Mouse (Mus musculus): ENCODE measurements around the gene Spry1.
"Not testable (repeated sequence)": the region's sequence is repeated elsewhere in the genome, so short reads cannot be mapped to it uniquely, and the experiment has no call there.

Spry1 gene

DNA sequence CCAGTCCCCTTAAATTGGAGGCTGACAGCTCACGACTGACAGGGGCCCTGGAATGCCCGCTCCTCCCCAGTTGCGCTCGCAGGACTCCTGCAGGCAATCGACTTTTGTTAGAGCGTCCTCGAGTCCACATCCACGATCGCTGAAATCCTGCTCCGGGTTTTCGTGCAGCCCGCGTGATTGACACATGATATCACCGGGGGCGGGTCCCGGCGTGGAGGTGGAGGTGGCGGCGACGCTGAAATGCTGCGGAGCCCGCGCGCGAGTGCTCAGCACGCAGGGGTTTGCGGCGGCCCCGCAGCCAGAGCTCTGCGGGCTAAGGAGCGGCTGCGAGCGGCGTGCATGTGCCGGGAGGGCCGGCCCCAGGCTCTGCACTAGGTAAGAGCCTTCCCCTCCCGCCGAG, at the start of gene Spry1:
Gene Spry1 (plus strand): TSS at position 258 of the 400 bp plus-strand sequence.
- peak; percentile 96 for DNase-seq (ENCODE audit: low spot score)

DNA sequence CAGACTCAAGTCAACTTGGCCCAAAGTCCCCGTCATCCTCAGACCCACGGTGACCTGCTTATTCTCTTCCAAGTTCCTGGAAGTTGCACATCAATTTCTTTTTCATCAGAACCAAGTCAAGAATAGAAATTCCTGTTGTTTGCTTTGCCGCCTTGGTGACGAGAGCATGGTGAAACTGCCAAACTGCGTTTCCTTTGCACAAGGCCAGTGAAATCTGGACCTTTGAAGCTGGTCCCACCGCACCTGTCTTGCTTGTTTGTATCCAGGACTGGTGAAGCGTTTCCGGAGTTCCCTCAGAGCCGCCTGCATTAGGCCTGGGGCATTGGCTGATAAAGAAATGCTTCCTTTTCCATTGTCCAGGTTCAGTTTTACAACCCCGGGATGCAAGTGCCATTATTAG, 44.0 kb upstream of the Spry1 start:
- DNase-seq (ENCODE audit: low spot score) = no peak

DNA sequence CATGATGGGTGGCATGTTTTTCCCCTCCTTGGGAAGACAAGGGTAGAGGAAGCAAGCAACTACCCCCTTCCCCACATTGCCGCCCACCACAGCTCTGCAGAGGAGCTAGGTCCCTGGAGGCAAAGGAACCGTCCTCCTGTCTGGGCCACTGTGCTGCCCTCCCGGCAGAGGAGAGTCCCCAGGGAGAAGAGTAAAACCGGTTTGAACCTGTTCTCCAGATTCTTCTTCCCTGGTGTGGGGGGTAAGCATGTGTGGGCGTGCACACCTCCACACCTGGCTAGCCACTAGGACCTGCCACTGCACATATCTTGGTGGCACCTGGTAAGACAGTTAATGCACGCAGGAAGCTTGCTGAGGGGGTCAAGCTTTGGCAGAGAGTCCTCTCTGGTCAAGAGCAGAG, 43.2 kb upstream of the Spry1 start:
- DNase-seq (ENCODE audit: low spot score) = no peak

DNA sequence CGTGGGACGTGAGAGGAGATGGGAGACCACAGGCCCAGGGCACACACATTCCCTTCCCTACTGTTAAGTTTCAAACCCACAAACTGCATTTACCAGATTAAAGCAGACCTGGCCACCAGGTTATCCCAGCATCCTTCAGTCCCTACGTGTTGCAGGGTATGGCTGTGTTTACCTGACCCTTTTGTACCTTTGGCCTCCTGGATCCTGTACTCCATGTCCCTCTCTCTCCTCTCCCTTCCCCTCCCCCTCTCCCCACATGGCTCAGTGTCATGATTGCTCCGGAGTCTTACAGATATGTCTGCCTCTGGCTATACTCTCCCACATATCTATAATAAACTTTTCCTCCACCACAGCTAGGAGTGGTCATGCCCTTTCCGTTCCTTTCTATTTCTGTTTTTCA, 42.5 kb upstream of the Spry1 start:
- no peak for DNase-seq (ENCODE audit: low spot score)

DNA sequence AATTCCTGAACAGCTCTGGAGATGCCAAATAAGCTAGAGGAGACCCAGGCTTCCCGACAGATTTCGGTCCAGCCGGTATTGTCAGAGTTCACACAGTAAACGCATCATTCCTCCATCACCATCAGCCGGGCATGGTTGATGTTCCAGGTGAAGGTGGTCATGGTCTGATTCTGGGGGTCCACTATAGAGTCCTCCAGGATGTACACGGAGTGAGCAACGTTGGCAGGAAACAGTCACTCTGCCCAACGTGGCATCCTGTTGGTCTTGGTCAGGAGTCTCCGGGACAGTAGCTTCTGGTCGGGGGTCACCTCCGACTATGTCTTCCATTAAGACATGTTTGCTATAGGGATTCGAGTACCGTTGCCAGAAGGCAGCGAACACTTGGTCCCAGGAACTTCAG, 40.1 kb upstream of the Spry1 start:
- DNase-seq (ENCODE audit: low spot score) = not testable (repeated sequence)

DNA sequence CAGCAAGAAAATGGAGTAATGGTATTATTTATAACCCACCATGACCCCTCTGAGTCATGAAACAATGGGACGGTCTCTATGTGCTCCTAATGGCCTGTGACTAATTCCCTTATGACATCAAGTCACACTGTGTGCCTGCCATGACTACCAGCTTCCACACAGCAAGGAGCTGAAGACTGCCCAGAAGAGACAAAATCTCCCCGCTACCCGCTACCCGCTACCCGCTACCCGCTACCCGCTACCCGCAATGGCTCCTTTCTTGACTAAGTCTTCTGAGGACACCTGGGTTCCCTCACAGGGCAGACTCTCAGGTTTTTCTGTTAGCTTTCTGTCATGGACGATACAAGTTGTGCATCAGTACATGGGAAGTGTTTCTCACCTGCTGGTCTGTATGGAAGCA, 37.4 kb upstream of the Spry1 start:
- no peak for DNase-seq (ENCODE audit: low spot score)

DNA sequence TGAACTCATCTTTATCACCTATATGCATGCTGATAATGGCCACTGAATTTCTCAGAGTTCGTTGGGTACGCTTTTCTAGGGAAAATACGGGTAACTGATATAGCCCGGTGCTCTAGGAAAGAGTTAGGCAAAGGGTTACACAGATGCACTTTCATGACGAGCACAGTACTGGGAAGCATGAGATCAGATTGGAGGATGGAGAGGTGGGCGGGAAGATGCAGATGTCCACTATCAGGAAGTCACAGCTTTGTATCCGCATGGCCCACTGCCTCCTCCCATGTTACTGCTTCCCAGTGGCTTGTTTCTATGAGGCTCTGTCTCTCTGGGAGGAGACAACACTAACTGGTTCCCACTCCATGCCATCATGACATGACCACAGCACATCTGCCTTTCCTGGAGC, 36.9 kb upstream of the Spry1 start:
- no peak for DNase-seq (ENCODE audit: low spot score)

DNA sequence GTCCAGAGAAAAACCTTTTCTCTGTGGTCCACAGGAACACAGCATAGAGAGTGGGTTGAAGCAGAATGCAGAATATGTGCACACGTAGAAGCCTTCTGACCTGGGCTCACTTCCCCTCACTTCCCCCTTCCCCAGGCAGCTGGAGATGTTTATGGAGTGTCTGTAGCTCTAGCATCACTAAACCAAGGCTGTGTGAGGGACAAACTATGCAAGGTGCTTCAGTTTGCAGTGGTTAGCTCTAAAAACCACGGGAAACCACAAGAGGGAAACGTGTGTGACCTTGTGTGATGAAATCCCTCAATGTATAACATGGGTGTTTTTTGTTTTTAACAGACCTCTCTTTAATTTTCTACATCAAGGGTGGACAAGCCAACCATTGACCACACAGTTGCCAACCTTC, 36.2 kb upstream of the Spry1 start:
- DNase-seq (ENCODE audit: low spot score) = no peak

DNA sequence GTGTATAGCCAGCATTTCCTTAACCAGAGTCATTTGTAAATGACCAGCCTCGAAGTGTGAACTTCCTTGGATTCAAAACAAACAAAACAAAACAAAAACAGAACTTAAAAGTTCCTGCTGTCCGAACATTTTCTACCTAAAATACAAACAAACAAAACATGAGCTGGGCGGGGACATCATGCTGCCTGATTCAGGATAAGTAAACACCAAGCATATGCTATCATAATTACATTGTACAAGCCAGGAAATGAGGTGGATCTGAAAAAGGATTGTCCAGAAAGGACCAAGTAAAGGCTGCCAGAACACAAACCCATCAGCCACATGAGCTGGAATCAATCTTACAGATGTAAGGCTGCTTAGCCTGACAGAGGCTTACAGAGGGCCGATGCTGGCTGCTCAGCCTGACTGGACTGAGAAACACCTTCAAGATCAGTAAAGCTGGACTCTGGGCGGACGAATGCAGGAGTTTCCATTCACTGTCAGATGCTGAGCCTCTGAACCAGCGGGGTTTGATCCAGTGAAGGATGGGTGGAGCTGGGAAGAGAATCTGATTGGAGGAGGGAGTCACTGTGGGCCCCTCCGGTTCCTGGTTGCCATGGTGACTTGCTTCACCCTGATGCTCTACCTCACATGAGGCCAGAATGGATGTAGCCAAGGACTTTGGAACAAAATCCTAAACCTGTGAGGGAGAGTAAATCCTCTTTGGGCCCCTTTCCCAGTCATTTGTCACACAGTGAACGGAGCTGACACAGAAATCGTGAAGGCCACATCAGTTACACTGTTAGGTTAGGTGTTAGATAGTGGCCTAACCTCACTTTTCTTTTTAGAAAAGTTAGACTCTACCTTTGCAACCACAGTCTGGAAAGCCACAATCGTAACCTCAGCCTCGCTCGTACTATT, 34.5 kb upstream of the Spry1 start:
- peak; percentile 23 for DNase-seq (ENCODE audit: low spot score)

DNA sequence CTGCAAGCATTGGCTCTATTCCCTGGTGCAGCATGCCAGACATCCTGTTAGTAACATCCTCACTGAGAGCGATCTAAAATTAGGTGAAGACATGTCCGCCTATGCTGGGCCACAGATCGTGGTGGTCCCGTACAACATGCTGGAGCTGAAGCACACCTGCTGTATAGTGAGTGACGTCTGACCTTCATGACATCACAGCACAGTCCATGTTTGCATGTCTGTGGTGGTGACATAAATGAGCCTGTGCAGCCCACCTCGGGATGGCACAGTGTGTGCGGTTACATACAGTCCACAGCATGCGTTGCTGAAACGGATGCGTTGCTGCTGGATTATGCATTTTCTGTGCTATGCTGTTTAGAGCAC, 33.9 kb upstream of the Spry1 start:
- DNase-seq (ENCODE audit: low spot score) = peak; percentile 16

DNA sequence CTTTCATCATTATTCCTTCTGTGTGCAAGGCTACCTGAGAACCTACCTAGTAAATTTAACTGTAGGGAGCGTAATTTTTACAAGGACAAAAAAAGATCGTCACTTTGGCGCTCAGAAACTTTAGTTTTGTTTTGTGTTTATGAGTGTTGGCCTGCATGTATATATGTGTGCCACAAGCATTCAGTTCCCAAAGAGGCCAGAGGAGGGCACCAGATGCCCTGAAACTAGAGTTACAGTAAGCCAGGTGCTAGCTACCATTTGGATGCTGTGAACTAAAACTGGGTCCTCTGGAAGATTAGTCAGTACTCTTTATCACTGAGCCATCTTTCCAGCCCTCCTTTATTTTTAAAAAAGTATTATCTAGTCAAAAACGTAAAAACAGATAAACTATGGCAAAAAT, 30.8 kb upstream of the Spry1 start:
- no peak for DNase-seq (ENCODE audit: low spot score)

DNA sequence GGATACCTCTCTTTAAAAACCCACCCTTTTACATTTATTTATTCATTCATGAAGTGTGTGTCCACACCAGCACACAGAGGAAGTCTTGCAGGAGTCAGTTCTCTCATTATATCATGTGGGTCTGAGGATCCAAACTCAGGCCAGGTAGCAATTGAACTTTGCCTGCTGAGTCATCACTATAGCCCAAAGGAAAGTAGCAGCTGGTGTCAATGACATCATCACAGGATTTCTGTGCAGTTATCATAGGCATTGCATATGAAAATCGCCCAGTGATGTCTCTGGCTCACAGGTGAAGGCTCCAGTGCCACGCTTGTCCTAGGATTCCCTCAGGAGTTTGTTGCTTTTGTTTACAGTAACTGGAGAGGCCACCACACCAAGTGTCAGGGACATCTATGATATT, 29.1 kb upstream of the Spry1 start:
- no peak for DNase-seq (ENCODE audit: low spot score)

DNA sequence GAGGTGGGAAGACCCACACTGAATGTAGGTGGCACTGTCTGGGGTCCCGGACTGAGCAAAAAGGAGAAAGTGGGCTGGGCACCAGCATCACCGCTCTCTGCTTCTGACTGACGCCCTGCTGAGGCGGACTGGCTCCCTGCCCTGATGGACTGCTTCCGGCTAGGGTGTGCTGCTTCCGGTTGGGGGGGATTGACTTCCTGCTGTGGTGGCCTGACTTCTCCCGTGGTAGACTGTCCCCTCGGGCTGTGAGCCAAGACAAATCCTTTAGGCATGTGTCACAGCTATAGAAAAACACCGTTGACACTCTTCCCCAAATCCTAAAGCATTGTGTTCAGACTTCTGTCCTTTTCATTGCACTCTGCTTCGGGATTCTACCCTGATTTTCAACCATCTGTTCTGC, 26.0 kb upstream of the Spry1 start:
- peak; percentile 37 for DNase-seq (ENCODE audit: low spot score)

DNA sequence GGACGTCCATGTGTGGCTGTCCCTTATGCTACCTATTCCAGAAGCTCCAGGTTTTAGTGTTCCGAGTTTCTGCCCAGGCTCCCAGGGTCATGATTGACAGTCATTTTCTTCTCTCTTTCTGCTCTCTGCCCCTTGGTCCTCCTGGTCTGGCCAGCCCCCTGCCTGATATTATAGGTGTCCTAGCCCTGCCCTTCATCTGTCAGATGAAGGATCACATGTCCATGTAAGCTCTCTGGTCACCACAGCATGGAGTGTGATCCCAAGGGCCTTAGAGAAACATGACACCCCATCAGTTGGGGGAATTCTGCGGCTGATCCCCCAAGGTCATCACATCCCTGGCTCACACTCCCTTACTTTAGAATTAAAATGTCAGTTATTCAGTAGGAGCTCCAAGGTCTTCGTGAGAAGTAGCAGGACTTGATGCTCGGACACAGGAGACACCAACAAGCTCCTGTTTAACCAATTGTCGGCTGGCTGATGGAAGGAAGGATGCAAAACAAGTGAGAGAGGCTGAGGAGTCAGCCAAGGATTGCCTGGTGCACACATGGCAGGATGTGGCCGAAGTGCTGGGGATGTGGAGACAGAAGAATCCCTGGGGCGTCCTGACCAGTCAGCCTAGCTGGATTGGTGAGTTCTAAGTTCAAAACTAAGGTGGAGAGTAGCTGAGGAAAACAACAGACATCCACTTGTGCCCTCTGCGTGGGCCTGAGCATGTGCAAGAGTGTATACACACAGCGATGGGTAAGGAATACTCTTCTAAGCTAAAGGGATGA, 24.7 kb upstream of the Spry1 start:
- DNase-seq (ENCODE audit: low spot score) = no peak

DNA sequence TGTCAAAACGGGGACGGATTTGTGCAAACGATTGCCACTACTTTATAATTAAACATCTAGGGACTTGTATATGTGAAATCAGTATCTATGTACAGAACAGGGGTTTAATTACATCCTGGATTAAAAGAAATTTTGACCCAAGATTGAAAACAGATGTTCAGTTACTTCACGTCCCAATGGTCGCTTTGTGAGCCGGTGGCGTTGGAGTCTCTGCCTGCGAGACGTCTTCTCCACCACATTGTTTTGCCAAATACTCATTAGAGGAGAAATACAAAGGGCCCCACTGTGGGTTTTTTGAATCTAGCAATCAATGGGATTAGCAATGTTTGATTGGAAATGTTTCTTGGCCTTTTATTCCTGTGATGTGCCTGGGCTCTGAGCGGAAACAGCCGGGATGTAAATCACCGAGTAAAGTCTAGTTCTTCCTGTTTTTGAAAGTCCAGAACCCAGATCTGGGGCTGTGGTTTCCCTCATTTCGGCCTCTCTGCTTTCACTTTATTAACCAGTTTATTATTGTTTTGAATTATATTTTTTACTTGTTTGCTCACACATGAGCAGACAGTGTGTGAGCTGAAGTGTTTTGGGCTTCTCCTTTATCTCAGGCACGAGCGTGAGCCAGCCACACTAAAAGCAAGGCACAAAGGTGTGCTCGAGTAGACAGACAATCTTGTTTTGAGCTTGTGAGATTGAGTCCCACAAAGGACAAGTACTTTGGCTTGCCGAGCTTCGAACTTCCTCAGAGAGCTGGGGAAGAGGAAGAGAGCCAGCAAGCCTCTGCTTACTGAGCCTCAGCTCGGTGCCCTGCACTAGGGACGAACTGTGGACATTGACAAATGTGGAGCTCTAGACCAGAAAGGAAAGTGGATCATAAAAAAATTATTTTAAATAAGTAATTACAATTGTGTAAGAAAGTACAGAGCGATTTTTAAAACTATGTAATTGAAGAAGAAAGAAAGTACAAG, 22.9 kb upstream of the Spry1 start:
- no peak for DNase-seq (ENCODE audit: low spot score)

DNA sequence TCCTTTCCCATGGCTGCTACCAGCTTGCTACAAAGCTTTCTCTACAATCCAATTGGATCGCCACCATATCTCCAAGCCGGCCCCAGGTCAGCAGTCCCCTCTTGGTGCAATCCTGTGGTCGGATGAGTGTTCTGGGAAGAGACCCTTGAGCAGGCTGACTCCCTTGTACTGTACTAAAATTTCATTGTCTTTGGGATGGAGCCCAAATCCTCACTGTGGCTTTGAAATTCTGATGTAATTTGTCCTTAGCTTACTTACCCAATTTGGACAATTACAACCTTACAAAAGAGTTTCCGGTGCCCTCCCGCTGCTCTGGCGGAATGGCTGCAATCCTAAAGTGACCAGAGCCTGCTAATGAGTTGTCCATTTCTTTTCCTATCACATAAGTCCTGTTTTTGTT, 7.5 kb upstream of the Spry1 start:
- no peak for DNase-seq (ENCODE audit: low spot score)

DNA sequence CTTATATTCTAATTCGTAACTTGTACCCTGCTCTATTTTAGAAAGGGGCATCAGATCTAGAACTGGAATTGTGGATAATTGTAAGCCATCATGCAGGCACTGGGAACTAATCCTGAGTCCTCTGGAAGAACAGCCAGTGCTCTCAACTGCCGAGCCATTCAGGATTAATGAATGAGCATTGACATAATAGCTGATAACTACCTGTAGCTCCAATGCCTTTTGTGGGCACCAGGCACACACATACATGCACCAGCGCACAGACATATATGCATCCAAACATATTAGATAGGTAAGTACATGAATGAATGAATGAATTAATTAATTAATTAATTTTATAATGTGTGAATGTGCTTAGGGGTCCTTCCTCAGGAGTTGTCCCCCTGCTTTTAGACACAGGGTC, 7.0 kb upstream of the Spry1 start:
- no peak for DNase-seq (ENCODE audit: low spot score)

DNA sequence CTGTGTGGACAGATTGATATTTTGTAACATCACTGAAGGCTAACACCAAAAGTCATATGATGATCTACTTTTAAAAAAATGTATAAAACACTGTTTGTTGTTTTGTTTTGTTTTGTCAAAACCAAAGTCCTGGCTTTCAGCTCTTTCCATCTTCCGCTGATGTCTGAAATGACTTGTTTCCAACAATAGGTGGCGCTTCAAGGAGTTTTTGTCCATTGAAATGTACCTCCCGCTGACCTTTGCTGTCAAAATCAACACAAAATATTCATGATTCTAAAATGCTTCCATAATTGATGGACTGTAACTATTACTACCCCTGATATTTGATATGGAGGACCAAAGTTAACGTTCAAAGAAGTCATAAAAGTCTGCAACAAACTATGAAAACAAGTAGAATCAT, 5.1 kb upstream of the Spry1 start:
- DNase-seq (ENCODE audit: low spot score) = peak; percentile 49

DNA sequence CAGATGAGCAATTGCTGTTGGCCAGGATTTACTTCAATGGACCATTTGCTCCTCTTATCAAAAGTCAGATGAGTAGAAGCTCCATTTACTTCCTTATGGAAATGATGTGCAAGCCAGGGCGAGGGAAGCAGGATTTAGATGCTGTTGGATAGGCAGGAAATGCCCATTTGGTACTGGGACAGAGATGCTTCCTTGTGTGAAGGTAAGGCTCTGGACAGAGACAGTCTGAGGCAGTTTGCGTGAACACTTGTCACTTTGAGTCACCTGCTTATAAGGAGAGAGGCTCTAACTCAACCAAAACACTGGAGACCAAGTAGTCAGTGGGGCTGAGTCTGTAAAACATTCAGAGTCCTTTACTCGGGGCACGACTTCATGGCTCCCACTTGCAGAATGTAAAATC, 2.8 kb upstream of the Spry1 start:
- no peak for DNase-seq (ENCODE audit: low spot score)

DNA sequence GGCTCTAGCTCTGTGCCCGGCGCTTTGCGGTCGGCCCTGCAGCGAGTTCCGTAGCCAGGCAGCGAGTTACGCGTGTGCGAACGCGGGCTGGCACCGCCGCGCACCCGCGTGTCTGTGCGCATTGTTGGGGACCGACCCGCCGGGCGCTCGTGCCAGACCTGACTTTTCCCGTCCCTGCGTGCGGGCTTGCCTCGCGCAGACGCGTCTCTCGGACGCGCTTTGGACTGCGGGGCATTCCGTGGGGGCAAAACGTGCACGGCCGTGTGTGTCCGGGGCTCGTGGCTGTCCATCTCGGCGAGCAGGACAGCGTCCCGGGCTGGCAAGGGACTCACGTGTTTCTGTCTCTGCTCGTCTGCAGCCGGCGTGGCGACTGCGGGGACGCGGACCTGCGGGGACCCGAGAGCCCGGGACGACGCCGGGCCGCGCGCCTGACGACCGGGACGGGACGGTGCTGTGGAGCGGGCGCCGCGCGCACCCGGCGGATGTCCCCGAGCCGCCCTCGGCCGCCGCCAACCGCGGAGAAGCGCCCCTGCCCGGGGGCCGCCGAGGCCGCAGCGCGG, 495 bp downstream of the Spry1 start:
- no peak for DNase-seq (ENCODE audit: low spot score)

DNA sequence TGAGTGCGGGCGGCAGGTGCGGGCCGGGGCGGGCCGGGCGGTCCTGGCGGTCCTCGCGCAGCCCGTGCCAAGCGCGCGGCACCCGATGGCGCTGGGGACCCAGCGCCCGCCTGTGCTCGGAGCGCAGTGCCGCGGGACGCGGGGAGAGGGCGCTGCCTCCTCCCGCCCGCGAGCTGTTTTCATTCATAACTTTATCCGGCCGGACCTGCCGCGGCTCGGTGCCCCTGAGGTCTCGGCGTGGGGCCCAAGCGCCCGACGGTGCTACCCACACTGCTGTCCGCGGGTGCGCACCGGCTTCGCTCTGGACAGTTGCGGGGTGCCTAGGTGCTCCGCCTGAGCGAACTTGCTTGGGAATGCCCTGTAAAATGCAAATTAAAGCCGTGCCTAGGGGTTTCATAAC, 1.1 kb downstream of the Spry1 start:
- DNase-seq (ENCODE audit: low spot score) = peak; percentile 84

All from lung, postnatal 25 days (tissue).